Mouse (Mus musculus) thymus, adult 2 months (tissue): Measurements from ENCODE around the gene Rrnad1.

Experiments used
- CTCF ChIP-seq: fragments of 200-500 bp; IDR thresholded peaks from 2 replicates; pipeline ENCODE4 v1.5.1; 2012; ENCODE audit warnings: mild to moderate bottlenecking, control low read depth, low read length, moderate library complexity, borderline replicate concordance; ENCODE audit not compliant: control insufficient read depth, poor library complexity, insufficient read depth; ENCODE audit errors: extremely low read depth
- POLR2A ChIP-seq: fragments of 200-500 bp; IDR thresholded peaks from 2 replicates; pipeline ENCODE4 v1.6.1; 2012; ENCODE audit warnings: mild to moderate bottlenecking, low read length, control low read depth, moderate library complexity; ENCODE audit not compliant: control insufficient read depth, poor library complexity, insufficient read depth; ENCODE audit errors: extremely low read depth

DNA sequence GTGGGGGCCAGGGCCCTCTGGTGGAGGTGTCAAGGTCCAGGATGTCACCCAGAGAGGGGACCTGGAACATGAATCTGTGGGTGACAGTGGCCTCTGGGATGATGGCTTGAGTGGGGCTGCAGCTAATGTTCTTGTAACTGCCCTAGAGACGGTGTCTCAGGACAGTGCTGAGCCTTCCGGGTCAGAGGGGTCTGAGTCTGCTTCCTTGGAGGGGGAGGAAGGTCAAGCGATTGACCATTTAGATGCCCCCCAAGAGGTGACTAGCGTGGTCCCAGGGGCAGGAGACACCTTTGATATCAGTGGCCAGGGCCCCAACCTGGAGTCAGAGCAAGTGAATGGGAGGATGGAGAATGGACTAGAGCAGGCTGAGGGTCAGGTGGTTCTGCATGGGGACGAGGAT is 49.0 kb upstream of the Rrnad1 start:
- TF ChIP-seq POLR2A: no peak
- TF ChIP-seq CTCF: no peak
